Mouse (Mus musculus) megakaryocyte, embryonic 14.5 days (primary cell): Measurements from ENCODE around the gene Parp11. TPM values are rescaled to one million over a fixed set of nuclear protein-coding genes. Genes with fewer than 3 reads are reported as not detected.

ENCODE experiments used
- H3K27me3 ChIP-seq: replicated peaks from 2 replicates; pipeline ENCODE3; 2012; ENCODE audit warnings: inconsistent platforms
- H3K36me3 ChIP-seq: replicated peaks from 2 replicates; pipeline ENCODE3; 2012; ENCODE audit warnings: low read length, inconsistent platforms, mixed read lengths
- H3K4me1 ChIP-seq: 2 replicates; pipeline ENCODE4 v1.6.1; 2012; ENCODE audit warnings: inconsistent platforms
- H3K4me3 ChIP-seq: replicated peaks from 2 replicates; pipeline ENCODE3; 2012; ENCODE audit warnings: moderate library complexity, mild to moderate bottlenecking, inconsistent platforms
- H3K9me3 ChIP-seq: 2 replicates; pipeline ENCODE4 v1.6.1; 2012; ENCODE audit warnings: inconsistent platforms
- FLI1 ChIP-seq: IDR thresholded peaks from 2 replicates; pipeline ENCODE4 v1.6.1; 2012; ENCODE audit warnings: low read length, inconsistent platforms, mixed read lengths
- GATA1 ChIP-seq: IDR thresholded peaks from 3 replicates; pipeline ENCODE4 v1.6.1; 2012; ENCODE audit warnings: mixed read lengths, low read length, inconsistent platforms, borderline replicate concordance
- polyA plus RNA-seq: library from polyadenylated mRNA; stranded (reverse); fragments of >175 nt; gene quantifications from 2 replicates; pipeline ENCODE4 v1.2.3, GENCODE M21; 2012; ENCODE audit warnings: low replicate concordance; ENCODE audit not compliant: insufficient read depth

The Parp11 gene
- polyA plus RNA-seq, 1 experiment, result 2.5 TPM

DNA sequence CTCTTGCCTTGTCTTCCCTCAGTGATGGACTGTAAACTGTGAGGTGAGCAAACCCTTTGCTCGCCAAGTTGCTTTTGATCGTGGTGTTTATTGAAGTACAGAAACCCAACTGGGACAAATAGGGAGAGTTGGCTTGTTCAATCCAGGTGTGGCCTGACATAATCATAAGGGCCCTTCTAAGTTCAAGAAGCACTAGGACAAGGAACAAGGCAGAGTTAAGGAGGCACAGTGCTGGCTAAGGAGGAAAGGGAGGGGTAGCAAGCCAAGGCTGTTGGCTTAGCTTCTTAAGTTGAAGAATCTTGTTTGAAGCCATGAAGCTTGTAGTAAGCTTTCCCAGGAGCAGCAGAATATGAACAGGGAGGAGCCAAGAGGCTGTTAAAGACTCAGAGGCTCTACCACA is 13.1 kb downstream of the Parp11 start:
- H3K4me1 ChIP-seq, result peaks cover 15% of the 10 kb centered on the region
- no peak for TF ChIP-seq GATA1
- no peak for TF ChIP-seq FLI1

GRCm38 (mm10) chr6:127461491-127461890 is 14.9 kb downstream of the Parp11 start:
- H3K27me3 ChIP-seq, result no peaks in the 10 kb centered on the region
- no peak for TF ChIP-seq GATA1
- no peak for TF ChIP-seq FLI1
- H3K4me3 ChIP-seq, result no peak overlapping the region
- no peaks in the 10 kb centered on the region for H3K9me3 ChIP-seq
- peaks cover 13% of the 10 kb centered on the region for H3K36me3 ChIP-seq
- peaks cover 28% of the 10 kb centered on the region for H3K4me1 ChIP-seq

More for the DNA sequence above, 13.1 kb downstream of the Parp11 start:
- Histone ChIP-seq H3K36me3 (peaks cover 11% of the 10 kb centered on the region), H3K27me3 (no peaks in the 10 kb centered on the region), H3K9me3 (no peaks in the 10 kb centered on the region), H3K4me3 (no peak overlapping the region)

DNA sequence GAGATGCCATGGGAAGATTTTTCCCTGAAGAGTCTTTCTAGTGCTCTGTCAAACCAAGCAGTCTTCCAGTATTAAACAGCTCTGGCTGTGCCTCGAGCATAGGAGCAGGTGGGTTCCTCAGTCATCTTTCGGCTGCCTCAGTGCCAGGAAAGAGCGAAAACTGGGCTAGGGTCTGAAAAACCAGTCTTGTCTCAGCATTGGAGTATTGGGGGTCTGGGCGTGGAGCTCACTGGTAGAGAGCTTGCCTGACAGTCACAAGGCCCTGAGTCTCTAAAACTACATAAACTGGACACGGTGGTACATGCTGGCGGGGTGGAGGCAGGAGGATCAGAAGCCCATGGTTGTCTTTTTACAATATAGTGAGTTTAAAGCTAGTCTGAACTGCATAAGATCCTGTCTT is 15.6 kb downstream of the Parp11 start:
- Histone ChIP-seq H3K4me3 (no peak overlapping the region), H3K36me3 (peaks cover 11% of the 10 kb centered on the region), H3K27me3 (no peaks in the 10 kb centered on the region), H3K9me3 (no peaks in the 10 kb centered on the region), H3K4me1 (peaks cover 35% of the 10 kb centered on the region)
- TF ChIP-seq FLI1, result no peak
- no peak for TF ChIP-seq GATA1

GRCm38 (mm10) chr6:127463273-127464001 is 16.8 kb downstream of the Parp11 start:
- TF ChIP-seq FLI1 (no peak), GATA1 (no peak)
- peaks cover 12% of the 10 kb centered on the region for H3K36me3 ChIP-seq
- peaks cover 35% of the 10 kb centered on the region for H3K4me1 ChIP-seq
- no peaks in the 10 kb centered on the region for H3K9me3 ChIP-seq
- H3K4me3 ChIP-seq, result no peak overlapping the region
- no peaks in the 10 kb centered on the region for H3K27me3 ChIP-seq

DNA sequence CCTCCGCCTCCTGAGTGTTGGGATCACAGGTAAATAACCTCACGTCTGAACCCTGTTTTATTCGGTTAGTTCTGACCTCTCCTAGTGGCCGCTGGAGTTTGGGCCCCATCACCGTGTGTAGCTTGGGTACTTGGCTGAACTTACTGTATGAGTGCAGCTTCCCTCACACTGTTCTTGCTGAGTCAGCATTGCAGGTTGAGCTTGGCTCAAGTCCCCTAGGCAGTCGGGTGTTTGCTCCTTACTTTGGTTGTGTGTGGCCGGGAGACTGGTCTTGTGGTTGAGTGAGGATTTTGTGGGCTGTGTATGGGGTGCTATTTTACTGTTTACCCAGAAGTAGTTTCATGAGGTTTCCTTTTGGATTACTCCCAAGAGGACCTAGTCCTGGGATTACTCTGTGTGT is 17.9 kb downstream of the Parp11 start:
- Histone ChIP-seq H3K4me3 (no peak overlapping the region), H3K36me3 (peaks cover 20% of the 10 kb centered on the region), H3K4me1 (peaks cover 32% of the 10 kb centered on the region), H3K9me3 (no peaks in the 10 kb centered on the region), H3K27me3 (no peaks in the 10 kb centered on the region)
- TF ChIP-seq FLI1, result no peak

GRCm38 (mm10) chr6:127466749-127467310 is 20.2 kb downstream of the Parp11 start:
- Histone ChIP-seq H3K9me3 (no peaks in the 10 kb centered on the region), H3K4me3 (no peak overlapping the region), H3K4me1 (peaks cover 27% of the 10 kb centered on the region), H3K27me3 (no peaks in the 10 kb centered on the region), H3K36me3 (peaks cover 40% of the 10 kb centered on the region)
- no peak for TF ChIP-seq GATA1
- no peak for TF ChIP-seq FLI1

DNA sequence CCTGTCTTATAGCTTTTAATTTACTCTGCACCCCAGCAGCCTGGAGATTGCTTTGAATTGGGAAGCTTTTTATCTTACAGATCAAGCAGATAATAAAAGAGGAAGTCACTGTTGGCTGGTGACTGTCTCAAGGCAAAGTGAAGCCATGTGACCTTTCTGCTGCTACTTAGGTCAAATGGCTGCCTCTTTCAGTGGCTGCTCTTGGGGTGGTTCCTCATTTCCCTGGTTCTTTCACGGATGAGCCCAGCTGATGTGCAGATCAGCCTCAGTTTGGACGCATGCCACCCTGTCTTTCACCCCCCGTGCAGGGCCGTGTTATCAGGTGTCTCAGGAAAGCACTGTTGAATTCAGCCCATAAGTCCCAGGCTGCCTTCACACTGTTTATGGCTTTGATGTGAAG is 25.4 kb downstream of the Parp11 start:
- Histone ChIP-seq H3K36me3 (peaks cover 65% of the 10 kb centered on the region), H3K4me1 (peaks cover 7% of the 10 kb centered on the region; the same call in 1 of the 2 replicates), H3K27me3 (no peaks in the 10 kb centered on the region), H3K4me3 (no peak overlapping the region), H3K9me3 (no peaks in the 10 kb centered on the region)
- no peak for TF ChIP-seq FLI1
- no peak for TF ChIP-seq GATA1

DNA sequence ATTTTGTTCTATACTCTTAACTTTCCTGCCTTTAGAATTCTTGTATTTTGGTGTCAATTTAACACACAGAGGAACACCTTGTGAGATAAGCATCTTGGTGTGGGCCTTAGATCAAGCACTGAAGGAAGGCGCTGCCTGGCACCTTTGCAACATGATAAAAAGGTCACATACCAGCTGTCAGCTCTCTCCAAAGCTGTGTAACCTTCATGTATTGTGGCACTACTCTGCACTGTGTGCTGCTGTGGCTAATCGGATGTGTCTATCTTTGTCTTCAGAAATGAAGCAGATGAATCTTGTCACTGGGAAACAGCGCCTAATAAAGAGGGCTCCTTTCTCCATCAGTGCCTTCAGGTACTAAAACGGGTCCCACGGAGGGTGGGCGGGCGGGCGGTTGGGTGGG is 27.3 kb downstream of the Parp11 start:
- H3K36me3 ChIP-seq, result peaks cover 76% of the 10 kb centered on the region
- no peak for TF ChIP-seq GATA1
- TF ChIP-seq FLI1, result no peak
- no peaks in the 10 kb centered on the region for H3K9me3 ChIP-seq
- H3K4me1 ChIP-seq, result peaks cover 6% of the 10 kb centered on the region; the same call in 1 of the 2 replicates
- no peak overlapping the region for H3K4me3 ChIP-seq
- H3K27me3 ChIP-seq, result no peaks in the 10 kb centered on the region

GRCm38 (mm10) chr6:127475231-127475630 is 28.6 kb downstream of the Parp11 start:
- no peak overlapping the region for H3K4me3 ChIP-seq
- H3K27me3 ChIP-seq, result no peaks in the 10 kb centered on the region
- H3K4me1 ChIP-seq, result peaks cover 6% of the 10 kb centered on the region; the same call in 1 of the 2 replicates
- H3K36me3 ChIP-seq, result peaks cover 73% of the 10 kb centered on the region
- no peak for TF ChIP-seq FLI1
- TF ChIP-seq GATA1, result no peak
- H3K9me3 ChIP-seq, result peaks cover 5% of the 10 kb centered on the region; the same call in 1 of the 2 replicates

DNA sequence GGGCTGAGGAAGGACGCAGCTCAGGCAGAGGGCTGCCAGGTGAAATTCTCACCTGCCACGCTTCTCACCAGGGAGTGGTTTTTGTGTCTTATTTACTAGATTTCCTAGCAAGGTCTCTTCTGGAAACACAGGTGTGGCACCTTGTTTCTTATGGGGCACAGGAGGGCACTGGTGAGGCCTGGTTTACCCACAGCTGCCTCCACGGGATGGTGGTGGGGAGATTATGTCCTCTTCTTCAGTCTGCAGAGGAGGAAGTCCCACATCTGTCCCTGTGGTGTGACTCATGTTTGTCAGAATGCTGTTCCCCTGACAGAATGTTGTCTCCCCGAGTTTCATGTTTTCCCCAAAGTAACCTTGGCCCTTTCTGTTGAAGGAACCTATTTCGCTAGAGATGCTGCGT is 44.4 kb downstream of the Parp11 start:
- no peak overlapping the region for H3K4me3 ChIP-seq
- 0 out of 2 replicates have a peak, but pooled peaks cover 4% of the 10 kb centered on the region for H3K4me1 ChIP-seq
- no peaks in the 10 kb centered on the region for H3K27me3 ChIP-seq
- H3K9me3 ChIP-seq, result no peaks in the 10 kb centered on the region
- peaks cover 30% of the 10 kb centered on the region for H3K36me3 ChIP-seq
- TF ChIP-seq FLI1 (no peak), GATA1 (no peak)
